Mouse (Mus musculus) E14TG2a.4 (cell line): ENCODE results near the gene Gm49384.

Source experiments
- CTCF ChIP-seq: conservative IDR thresholded peaks from 2 replicates; pipeline ENCODE4 v1.5.1; 2014; ENCODE audit warnings: low read length
- POU5F1 ChIP-seq: IDR thresholded peaks from 2 replicates; pipeline ENCODE4 v1.6.1; 2014; ENCODE audit warnings: low read length, borderline replicate concordance

GRCm38 (mm10) chr12:69158366-69158764 lies 45.7 kb downstream of the Gm49384 start:
- TF ChIP-seq CTCF (no peak), POU5F1 (no peak)
